Mouse (Mus musculus): ENCODE results near the gene Gm21976. TPM values are rescaled to one million over a fixed set of nuclear protein-coding genes. Genes with fewer than 3 reads are reported as not detected.

The Gm21976 gene
- total RNA-seq, 2 experiments from 2014 or later: not detected

DNA sequence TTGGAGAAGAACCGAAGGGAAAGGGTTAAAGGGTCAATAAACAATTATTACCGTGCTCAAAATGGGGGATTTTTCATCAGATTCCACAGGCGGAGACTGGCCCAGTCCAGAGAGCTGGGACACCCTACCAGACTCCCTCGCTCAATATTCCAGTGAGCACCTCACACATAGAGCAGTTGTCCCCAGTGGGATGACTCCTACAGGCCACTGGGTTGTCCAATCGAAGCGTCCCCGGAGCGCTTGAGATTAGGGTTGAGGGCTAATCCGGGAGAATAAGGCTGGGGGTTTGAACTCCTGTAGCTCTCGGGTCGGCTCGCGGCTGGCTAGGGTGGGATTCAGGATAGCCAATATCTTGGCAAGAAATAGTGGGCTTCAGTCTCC, 74.0 kb downstream of the Gm21976 start:
- no peak for ATAC-seq (replicated peaks; ENCODE audit: poor library complexity)

- peak; percentile 77 for ATAC-seq (replicated peaks; ENCODE audit: poor library complexity)
Observed at GRCm38 (mm10) chr13:98354090-98354801, 74.6 kb downstream of the Gm21976 start, which contains the start of gene Foxd1. Gene Foxd1, plus strand, starts transcription at chr13:98354242.

DNA sequence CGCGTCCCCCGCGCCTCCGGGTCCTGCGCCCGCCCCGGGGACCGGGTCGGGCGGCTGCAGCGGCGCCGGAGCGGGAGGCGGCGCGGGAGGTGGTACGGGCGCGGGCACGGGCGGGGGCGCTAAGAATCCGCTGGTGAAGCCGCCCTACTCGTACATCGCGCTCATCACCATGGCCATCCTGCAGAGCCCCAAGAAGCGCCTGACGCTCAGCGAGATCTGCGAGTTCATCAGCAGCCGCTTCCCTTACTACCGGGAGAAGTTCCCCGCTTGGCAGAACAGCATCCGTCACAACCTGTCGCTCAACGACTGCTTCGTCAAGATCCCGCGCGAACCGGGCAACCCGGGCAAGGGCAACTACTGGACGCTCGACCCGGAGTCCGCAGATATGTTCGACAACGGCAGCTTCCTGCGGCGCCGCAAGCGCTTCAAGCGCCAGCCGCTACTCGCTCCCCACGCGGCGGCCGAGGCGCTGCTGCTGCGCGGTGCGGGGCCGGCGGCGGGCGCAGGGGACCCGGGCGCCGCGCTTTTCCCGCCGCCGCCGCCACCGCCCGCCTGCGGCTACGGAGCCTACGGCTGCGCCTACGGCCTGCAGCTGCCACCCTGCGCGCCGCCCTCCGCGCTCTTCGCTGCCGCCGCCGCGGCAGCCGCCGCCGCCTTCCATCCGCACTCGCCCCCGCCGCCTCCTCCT, 75.3 kb downstream of the Gm21976 start:
- no peak for ATAC-seq (replicated peaks; ENCODE audit: poor library complexity)

DNA sequence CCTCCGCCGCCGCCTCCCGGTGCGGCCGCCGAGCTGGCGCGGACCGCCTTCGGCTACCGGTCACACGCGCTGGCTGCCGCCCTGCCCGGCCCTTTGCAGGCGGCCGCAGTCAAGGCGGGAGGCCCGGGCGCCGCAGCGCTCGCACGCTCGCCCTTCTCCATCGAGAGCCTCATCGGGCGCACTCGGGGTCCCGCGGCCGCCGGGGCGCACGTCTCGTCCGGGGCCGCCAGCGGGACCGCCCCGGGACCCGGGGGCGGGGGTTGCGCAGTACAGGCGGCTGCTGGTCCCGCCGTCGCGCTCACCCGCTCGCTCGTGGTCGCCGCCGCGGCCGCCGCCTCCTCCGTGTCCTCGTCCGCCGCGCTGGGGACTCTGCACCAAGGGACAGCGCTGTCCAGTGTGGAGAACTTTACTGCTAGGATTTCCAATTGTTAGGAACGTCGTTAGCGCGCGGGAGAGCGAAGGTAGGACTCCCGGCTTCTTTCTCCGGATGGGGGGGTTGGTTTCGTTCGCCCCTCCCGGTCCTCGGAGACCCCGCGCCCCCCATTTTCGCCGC, 75.9 kb downstream of the Gm21976 start:
- no peak for ATAC-seq (replicated peaks; ENCODE audit: poor library complexity)

GRCm38 (mm10) chr13:98356176-98356972, 76.7 kb downstream of the Gm21976 start:
- ATAC-seq (replicated peaks; ENCODE audit: poor library complexity): no peak

Other genes starting within 250 kb of the Gm21976 start
- gene Arhgef28, start 73.4 kb upstream of the Gm21976 start, total RNA-seq (2015): 2.1 and 2.9 TPM in 2 replicates
- gene Arhgef28, start 73.4 kb upstream of the Gm21976 start, total RNA-seq (2017): 2.9 TPM in 2 replicates
- gene Utp15, start 16.8 kb upstream of the Gm21976 start, total RNA-seq (2015): 27.2 and 33.8 TPM in 2 replicates
- 39.9 and 48.0 TPM in 2 replicates for gene Utp15, start 16.8 kb upstream of the Gm21976 start, total RNA-seq (2017)
- gene Ankra2, start 16.8 kb upstream of the Gm21976 start, total RNA-seq (2015): 14.8 and 19.9 TPM in 2 replicates
- gene Ankra2, start 16.8 kb upstream of the Gm21976 start, total RNA-seq (2017): 14.2 and 20.9 TPM in 2 replicates
- gene Btf3, start 37.1 kb downstream of the Gm21976 start, total RNA-seq (2015): 1,345 and 1,405 TPM in 2 replicates
- 2,105 and 2,157 TPM in 2 replicates for gene Btf3, start 37.1 kb downstream of the Gm21976 start, total RNA-seq (2017)
- gene Foxd1, start 74.4 kb downstream of the Gm21976 start, total RNA-seq (2015): not detected in 2 replicates
- gene Foxd1, start 74.4 kb downstream of the Gm21976 start, total RNA-seq (2017): not detected in 2 replicates
- 14.4 and 15.0 TPM in 2 replicates for gene Gm10320, start 212.1 kb downstream of the Gm21976 start, total RNA-seq (2015)
- gene Gm10320, start 212.1 kb downstream of the Gm21976 start, total RNA-seq (2017): 0.54 and 1.7 TPM in 2 replicates

All from megakaryocyte progenitor cell, adult 5-6 weeks (primary cell).